Mouse (Mus musculus): ENCODE measurements around the gene Sap30.
"Not testable (repeated sequence)": the region's sequence is repeated elsewhere in the genome, so short reads cannot be mapped to it uniquely, and the experiment has no call there.

DNA sequence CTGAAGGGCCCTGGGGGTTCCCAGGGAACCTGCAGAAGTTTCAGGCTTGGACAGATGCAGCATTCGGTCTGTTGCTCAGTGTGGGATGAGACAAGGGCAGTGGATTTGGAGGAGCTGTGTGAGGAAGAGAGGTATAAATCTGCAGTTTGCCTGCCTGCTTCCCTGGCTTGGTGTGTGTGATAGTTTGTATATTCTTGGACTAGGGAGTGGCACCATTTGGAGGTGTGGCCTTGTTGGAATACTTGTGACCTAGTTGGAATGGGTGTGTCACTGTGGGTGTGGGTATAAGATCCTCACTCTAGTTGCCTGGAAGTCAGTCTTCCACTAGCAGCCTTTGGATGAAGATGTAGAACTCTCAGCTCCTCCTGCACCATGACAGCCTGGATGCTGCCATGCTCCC is 17.8 kb upstream of the Sap30 start:
- not testable (repeated sequence) for TF ChIP-seq POLR2A (IDR thresholded peaks at IDR 0.05; ENCODE audit: insufficient read length, low read depth); MAX (IDR thresholded peaks at IDR 0.05; ENCODE audit: low read depth); TCF12 (IDR thresholded peaks at IDR 0.05; ENCODE audit: insufficient read depth, poor library complexity, severe bottlenecking); MYOD1 (IDR thresholded peaks at IDR 0.05; ENCODE audit: control insufficient read depth in 1 of 3, insufficient read length in 2 of 3, low read depth in 2 of 3)
